Mouse (Mus musculus): Measurements from ENCODE around the gene Ttc19. TPM values are rescaled to one million over a fixed set of nuclear protein-coding genes. Genes with fewer than 3 reads are reported as not detected.
"Not testable (repeated sequence)": the region's sequence is repeated elsewhere in the genome, so short reads cannot be mapped to it uniquely, and the experiment has no call there.

The Ttc19 gene
- polyA plus RNA-seq, 1 experiment from 2014 or later: 27.2 TPM

GRCm38 (mm10) chr11:62343002-62343401 is 61.7 kb downstream of the Ttc19 start:
- H3K36me3 ChIP-seq: peaks cover 70% of the 10 kb centered on the region
- H3K27me3 ChIP-seq: no peaks in the 10 kb centered on the region
- no peak overlapping the region for H3K4me3 ChIP-seq (replicated peaks)
- no peak overlapping the region for H3K4me2 ChIP-seq
- no peak overlapping the region for H3K9ac ChIP-seq (replicated peaks)
- H3K9me3 ChIP-seq: no peaks in the 10 kb centered on the region
- 91% methylated on average over 13 of the region's 13 CpGs for whole genome bisulfite sequencing
- no peak for ATAC-seq (ENCODE audit: insufficient number of reproducible peaks, insufficient read depth, low FRiP score, low TSS enrichment, low read depth)
- no peak overlapping the region for H3K27ac ChIP-seq
- H3K4me1 ChIP-seq (replicated peaks): no peaks in the 10 kb centered on the region

- WGBS: 66% methylated on average over 4 of the region's 4 CpGs
Measured at GRCm38 (mm10) chr11:62351948-62352347, 70.7 kb downstream of the Ttc19 start.

DNA sequence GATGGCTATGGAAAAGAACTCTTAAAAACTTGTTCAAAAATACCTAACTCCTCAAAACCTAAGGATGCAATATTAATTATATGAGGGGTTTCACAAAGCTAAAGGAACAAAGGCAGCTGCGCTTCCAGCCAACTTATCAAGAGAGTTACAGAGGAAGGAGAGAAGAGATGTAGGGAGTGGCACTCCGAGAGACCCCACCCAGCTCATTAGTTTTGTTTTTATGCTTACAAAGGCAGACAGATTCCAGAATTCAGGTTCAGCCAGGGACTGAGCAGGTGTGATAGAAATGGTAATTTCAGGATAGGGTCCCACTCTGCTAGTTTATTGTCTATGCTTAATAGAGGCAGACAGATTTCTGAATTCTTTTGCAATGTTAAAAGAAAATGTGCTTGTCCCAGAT is 73.9 kb downstream of the Ttc19 start:
- Histone ChIP-seq H3K4me3 (replicated peaks) (no peak overlapping the region), H3K36me3 (peaks cover 74% of the 10 kb centered on the region), H3K27ac (no peak overlapping the region), H3K4me1 (replicated peaks) (no peaks in the 10 kb centered on the region), H3K9me3 (no peaks in the 10 kb centered on the region), H3K4me2 (no peak overlapping the region), H3K27me3 (no peaks in the 10 kb centered on the region), H3K9ac (replicated peaks) (no peak overlapping the region)
- WGBS: 92% methylated on average over 2 of the region's 2 CpGs
- no peak for ATAC-seq (ENCODE audit: insufficient number of reproducible peaks, insufficient read depth, low FRiP score, low TSS enrichment, low read depth)

More at GRCm38 (mm10) chr11:62351948-62352347, 70.7 kb downstream of the Ttc19 start:
- no peaks in the 10 kb centered on the region for H3K27me3 ChIP-seq
- H3K4me2 ChIP-seq: no peak overlapping the region
- no peak for ATAC-seq (ENCODE audit: insufficient number of reproducible peaks, insufficient read depth, low FRiP score, low TSS enrichment, low read depth)
- no peak overlapping the region for H3K9ac ChIP-seq (replicated peaks)
- H3K36me3 ChIP-seq: peaks cover 79% of the 10 kb centered on the region
- no peaks in the 10 kb centered on the region for H3K9me3 ChIP-seq
- no peaks in the 10 kb centered on the region for H3K4me1 ChIP-seq (replicated peaks)
- no peak overlapping the region for H3K4me3 ChIP-seq (replicated peaks)
- H3K27ac ChIP-seq: no peak overlapping the region

DNA sequence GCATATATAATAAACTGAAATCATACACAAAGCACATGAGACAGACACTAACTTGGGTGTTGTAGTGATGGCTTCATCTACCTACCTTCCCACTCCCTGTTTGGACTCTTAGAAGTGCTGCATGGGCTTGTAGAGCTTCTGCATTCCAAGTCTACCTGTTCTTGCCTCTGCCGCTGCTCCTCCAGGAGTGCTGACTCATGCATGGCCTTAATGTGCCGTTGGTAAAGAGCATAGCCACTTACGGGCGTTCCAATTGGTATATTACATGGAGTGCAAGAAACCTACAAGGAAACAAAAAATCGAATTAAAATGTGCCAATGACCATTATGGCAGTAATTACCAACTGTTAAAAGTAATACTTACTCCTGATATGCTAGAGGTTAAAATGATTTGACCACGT is 85.6 kb downstream of the Ttc19 start:
- H3K36me3 ChIP-seq: peaks cover 76% of the 10 kb centered on the region

GRCm38 (mm10) chr11:62369924-62370323 is 88.7 kb downstream of the Ttc19 start:
- Histone ChIP-seq H3K27me3 (no peaks in the 10 kb centered on the region), H3K4me2 (no peak overlapping the region), H3K27ac (no peak overlapping the region), H3K4me3 (replicated peaks) (no peak overlapping the region), H3K9me3 (no peaks in the 10 kb centered on the region), H3K4me1 (replicated peaks) (no peaks in the 10 kb centered on the region), H3K9ac (replicated peaks) (no peak overlapping the region), H3K36me3 (peaks cover 76% of the 10 kb centered on the region)
- no peak for ATAC-seq (ENCODE audit: insufficient number of reproducible peaks, insufficient read depth, low FRiP score, low TSS enrichment, low read depth)

More for the DNA sequence above, 85.6 kb downstream of the Ttc19 start:
- WGBS: 88% methylated on average over 6 of the region's 6 CpGs
- H3K4me2 ChIP-seq: no peak overlapping the region
- H3K4me1 ChIP-seq (replicated peaks): no peaks in the 10 kb centered on the region
- no peak overlapping the region for H3K4me3 ChIP-seq (replicated peaks)
- H3K9me3 ChIP-seq: no peaks in the 10 kb centered on the region
- no peak overlapping the region for H3K27ac ChIP-seq
- ATAC-seq (ENCODE audit: insufficient number of reproducible peaks, insufficient read depth, low FRiP score, low TSS enrichment, low read depth): no peak
- no peak overlapping the region for H3K9ac ChIP-seq (replicated peaks)
- H3K27me3 ChIP-seq: no peaks in the 10 kb centered on the region

DNA sequence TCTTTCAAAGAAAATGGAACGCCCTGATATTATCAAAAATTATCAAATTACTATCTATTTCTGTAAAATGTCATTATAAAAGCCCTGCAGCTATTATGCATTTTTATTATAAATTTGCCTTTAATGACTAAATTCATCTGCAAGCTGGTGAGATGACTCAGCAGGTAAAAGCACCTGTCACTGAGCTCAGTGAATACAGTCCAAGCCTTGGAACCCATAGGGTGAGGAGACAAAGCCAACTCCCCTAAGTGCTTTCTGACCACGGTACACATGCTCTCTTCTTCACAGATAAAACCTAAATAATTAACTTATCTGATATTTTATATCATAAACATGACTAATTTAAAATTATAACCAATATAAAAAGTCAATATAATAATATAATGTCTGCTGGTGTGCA is 90.5 kb downstream of the Ttc19 start:
- peaks cover 68% of the 10 kb centered on the region for H3K36me3 ChIP-seq
- no peak overlapping the region for H3K27ac ChIP-seq
- no peaks in the 10 kb centered on the region for H3K27me3 ChIP-seq
- 98% methylated on average over 2 of the region's 2 CpGs for WGBS
- H3K9me3 ChIP-seq: no peaks in the 10 kb centered on the region
- no peaks in the 10 kb centered on the region for H3K4me1 ChIP-seq (replicated peaks)
- H3K4me3 ChIP-seq (replicated peaks): no peak overlapping the region
- ATAC-seq (ENCODE audit: insufficient number of reproducible peaks, insufficient read depth, low FRiP score, low TSS enrichment, low read depth): no peak
- H3K9ac ChIP-seq (replicated peaks): no peak overlapping the region
- H3K4me2 ChIP-seq: no peak overlapping the region

- H3K27me3 ChIP-seq; H3K9ac ChIP-seq (replicated peaks); H3K27ac ChIP-seq; H3K9me3 ChIP-seq; ATAC-seq (ENCODE audit: insufficient number of reproducible peaks, insufficient read depth, low FRiP score, low TSS enrichment, low read depth); H3K4me1 ChIP-seq (replicated peaks); H3K4me2 ChIP-seq; H3K4me3 ChIP-seq (replicated peaks): not testable (repeated sequence)
- peaks cover 54% of the 10 kb centered on the region for H3K36me3 ChIP-seq
- WGBS: 87% methylated on average over 6 of the region's 6 CpGs
Measured at GRCm38 (mm10) chr11:62377202-62377851, 96.1 kb downstream of the Ttc19 start.

Other genes starting within 250 kb of the Ttc19 start
- 7.8 and 8.1 TPM in 2 replicates for gene Adora2b, start 32.5 kb upstream of the Ttc19 start, polyA plus RNA-seq (2016; fragmentation: Nextera tagmentation; extraction: Ambion mirVana)
- gene Zswim7, start 98 bp upstream of the Ttc19 start, polyA plus RNA-seq (2016; fragmentation: Nextera tagmentation; extraction: Ambion mirVana): 23.7 and 25.8 TPM in 2 replicates
- gene Pigl, start 177.0 kb downstream of the Ttc19 start, polyA plus RNA-seq (2016; fragmentation: Nextera tagmentation; extraction: Ambion mirVana): 9.5 and 12.0 TPM in 2 replicates
- 187 and 193 TPM in 2 replicates for gene Ncor1, start 177.1 kb downstream of the Ttc19 start, polyA plus RNA-seq (2016; fragmentation: Nextera tagmentation; extraction: Ambion mirVana)

All from limb, embryonic 12.5 days (tissue).